Comparison of ENCODE assay signal across 8 mouse cellular contexts in the genomic region with DNA sequence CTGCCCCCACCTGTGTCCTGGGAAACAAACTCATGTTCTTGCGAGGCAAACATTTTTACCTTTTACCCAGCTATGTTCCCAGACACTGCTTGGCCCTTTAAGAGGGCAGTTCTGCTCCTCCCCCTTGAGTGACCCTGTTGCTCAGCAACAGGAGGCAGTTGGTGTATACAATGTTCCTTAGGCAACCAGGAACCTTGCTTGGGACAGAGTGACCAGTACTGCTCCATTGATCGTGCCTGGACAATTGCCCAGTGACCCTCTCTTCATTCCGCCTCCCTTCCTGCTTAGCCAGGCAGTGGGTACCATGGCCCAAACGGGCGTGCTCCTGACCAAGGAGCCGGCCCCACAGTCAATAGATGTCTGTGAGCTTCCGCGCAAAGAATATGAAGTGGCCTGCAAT. TPM values are rescaled to one million over a fixed set of nuclear protein-coding genes. Genes with fewer than 3 reads are reported as not detected.
DNase-seq lines count a peak whose midpoint lies in the region; ATAC-seq and TF ChIP-seq lines count a peak whose summit lies in the region.

No protein-coding gene starts in this region.

- H3K4me2 ChIP-seq in hindbrain, embryonic 11.5 days (replicated peaks; ENCODE audit: low read depth, low read length) = no peak overlapping the region
- peak overlapping the region; percentile 13; the same call in 1 of the 2 replicates for H3K4me2 ChIP-seq in lung, embryonic 14.5 days

- peak; percentile 17 to 22 for DNase-seq in cerebellum, postnatal 25 days
- no peak for DNase-seq in cerebellum, adult 9-10 months
- peak; percentile 45 for DNase-seq in hindbrain, embryonic 11.5 days (ENCODE audit: low spot score)
- DNase-seq in lung, embryonic 14.5 days = peak; percentile 32
- peak; percentile 56 for DNase-seq in testis, postnatal 10 days (ENCODE audit: low spot score)
- DNase-seq in frontal cortex, postnatal 36 days (ENCODE audit: low spot score in 2 of 2) = no peak
- DNase-seq in yolk sac, embryonic 10.5 days (ENCODE audit: low spot score) = no peak

- H3K4me3 ChIP-seq in E14TG2a.4 (replicated peaks; ENCODE audit: low read length) = peak overlapping the region; percentile 69
- no peak overlapping the region for H3K4me3 ChIP-seq in hindbrain, embryonic 11.5 days (ENCODE audit: low read depth, low read length)
- H3K4me3 ChIP-seq in lung, embryonic 14.5 days (ENCODE audit: low read depth, low read length) = no peak overlapping the region

- peaks cover 51% of the 10 kb centered on the region for H3K27me3 ChIP-seq in E14TG2a.4 (ENCODE audit: insufficient read depth, low read length)
- peaks cover 9% of the 10 kb centered on the region for H3K27me3 ChIP-seq in hindbrain, embryonic 11.5 days (ENCODE audit: control insufficient read depth, insufficient read depth, low read length)
- peaks cover 9% of the 10 kb centered on the region for H3K27me3 ChIP-seq in lung, embryonic 14.5 days (ENCODE audit: insufficient read depth, low read length)

- no peak for ATAC-seq in hindbrain, embryonic 11.5 days (ENCODE audit: low FRiP score)
- ATAC-seq in lung, embryonic 14.5 days (ENCODE audit: insufficient read depth) = no peak

- H3K9me3 ChIP-seq in E14TG2a.4 (ENCODE audit: low read length) = no peaks in the 10 kb centered on the region
- no peaks in the 10 kb centered on the region for H3K9me3 ChIP-seq in hindbrain, embryonic 11.5 days (ENCODE audit: control insufficient read depth, low read length)
- no peaks in the 10 kb centered on the region for H3K9me3 ChIP-seq in lung, embryonic 14.5 days (ENCODE audit: low read depth, low read length)

- no peaks in the 10 kb centered on the region for H3K36me3 ChIP-seq in E14TG2a.4 (ENCODE audit: insufficient read depth, low read length)
- H3K36me3 ChIP-seq in hindbrain, embryonic 11.5 days (ENCODE audit: control insufficient read depth, insufficient read depth, low read length) = no peaks in the 10 kb centered on the region
- H3K36me3 ChIP-seq in lung, embryonic 14.5 days (ENCODE audit: insufficient read depth) = no peaks in the 10 kb centered on the region

- TF ChIP-seq CTCF in E14TG2a.4 (conservative IDR thresholded peaks at IDR 0.05; ENCODE audit: low read length) = no peak
- no peak for TF ChIP-seq CTCF in lung, embryonic 14.5 days (IDR thresholded peaks at IDR 0.05; ENCODE audit: low read depth)

- no peak overlapping the region for H3K9ac ChIP-seq in hindbrain, embryonic 11.5 days (ENCODE audit: low read depth, low read length)
- H3K9ac ChIP-seq in lung, embryonic 14.5 days = no peak overlapping the region

- no peak overlapping the region for H3K27ac ChIP-seq in hindbrain, embryonic 11.5 days (ENCODE audit: low read depth, low read length)
- H3K27ac ChIP-seq in lung, embryonic 14.5 days (ENCODE audit: low read depth) = no peak overlapping the region

- H3K4me1 ChIP-seq in E14TG2a.4 (replicated peaks; ENCODE audit: low read depth, low read length) = peaks cover 34% of the 10 kb centered on the region
- H3K4me1 ChIP-seq in hindbrain, embryonic 11.5 days (replicated peaks; ENCODE audit: control insufficient read depth, insufficient read depth, low read length) = peaks cover 3% of the 10 kb centered on the region
- H3K4me1 ChIP-seq in lung, embryonic 14.5 days (ENCODE audit: insufficient read depth) = no peaks in the 10 kb centered on the region

- 31% methylated on average over 8 of the region's 8 CpGs for WGBS in hindbrain, embryonic 11.5 days
- 30% methylated on average over 8 of the region's 8 CpGs for WGBS in lung, embryonic 14.5 days

RNA-seq across cellular contexts. Expression of a gene that starts 17.0 kb away (rescaled TPM):
- polyA plus RNA-seq in hindbrain, embryonic 11.5 days (2014; fragmentation: Nextera tagmentation; extraction: Ambion mirVana) = 1.3 and 1.8 TPM in 2 replicates
- 0.18 and 0.20 TPM in 2 replicates for polyA plus RNA-seq in lung, embryonic 14.5 days (2014; fragmentation: Nextera tagmentation; extraction: Ambion mirVana)

RNA-seq across cellular contexts. Expression of a gene that starts 25.7 kb away (rescaled TPM):
- 0.07 and 0.12 TPM in 2 replicates for polyA plus RNA-seq in hindbrain, embryonic 11.5 days (2014; fragmentation: Nextera tagmentation; extraction: Ambion mirVana)
- 0.15 TPM in 1 of 2 replicates, not detected in the other for polyA plus RNA-seq in lung, embryonic 14.5 days (2014; fragmentation: Nextera tagmentation; extraction: Ambion mirVana)

RNA-seq across cellular contexts. Expression of a gene that starts 37.8 kb away (rescaled TPM):
- 5.9 and 6.5 TPM in 2 replicates for polyA plus RNA-seq in hindbrain, embryonic 11.5 days (2014; fragmentation: Nextera tagmentation; extraction: Ambion mirVana)
- 3.6 and 4.4 TPM in 2 replicates for polyA plus RNA-seq in lung, embryonic 14.5 days (2014; fragmentation: Nextera tagmentation; extraction: Ambion mirVana)

Comparison
In these comparisons a context has a peak if more than half of its experiments do, and no peak if none do; other contexts are left out.
1. DNase-seq: peak in cerebellum, postnatal 25 days (2 of 2), hindbrain, embryonic 11.5 days (single experiment), lung, embryonic 14.5 days (single experiment) and testis, postnatal 10 days (single experiment); none in cerebellum, adult 9-10 months (single experiment), frontal cortex, postnatal 36 days (0 of 2) and yolk sac, embryonic 10.5 days (single experiment).